Mouse (Mus musculus): Measurements from ENCODE around the gene Cryzl1.
A peak's percentile ranks its signal among the peaks of the same experiment; 100 is the strongest.

Gene Cryzl1

GRCm38 (mm10) chr16:91688619-91689334 is 40.0 kb downstream of the Cryzl1 start, which contains the start of gene Donson:
TSS of gene Donson (minus strand) at chr16:91688770.
- peak; percentile 95 to 98 for DNase-seq (ENCODE audit: low spot score in 2 of 2)

- DNase-seq (ENCODE audit: low spot score in 2 of 2) = peak in 1 of 2 experiments; percentile 57
Measured at GRCm38 (mm10) chr16:91688023-91688618, 40.7 kb downstream of the Cryzl1 start.

GRCm38 (mm10) chr16:91686369-91686768 is 42.4 kb downstream of the Cryzl1 start:
- no peak for DNase-seq (ENCODE audit: low spot score in 2 of 2)

- DNase-seq (ENCODE audit: low spot score in 2 of 2) = no peak
Measured at GRCm38 (mm10) chr16:91685526-91685925, 43.2 kb downstream of the Cryzl1 start.

GRCm38 (mm10) chr16:91680656-91681055 is 48.1 kb downstream of the Cryzl1 start:
- no peak for DNase-seq (ENCODE audit: low spot score in 2 of 2)

- DNase-seq (ENCODE audit: low spot score in 2 of 2) = no peak
Measured at GRCm38 (mm10) chr16:91678147-91678911, 50.4 kb downstream of the Cryzl1 start.

GRCm38 (mm10) chr16:91674500-91674899 is 54.3 kb downstream of the Cryzl1 start:
- DNase-seq (ENCODE audit: low spot score in 2 of 2) = no peak

- no peak for DNase-seq (ENCODE audit: low spot score in 2 of 2)
Measured at GRCm38 (mm10) chr16:91663795-91664194, 65.0 kb downstream of the Cryzl1 start.

GRCm38 (mm10) chr16:91662336-91662735 is 66.4 kb downstream of the Cryzl1 start:
- DNase-seq (ENCODE audit: low spot score in 2 of 2) = no peak

- DNase-seq (ENCODE audit: low spot score in 2 of 2) = no peak
Measured at GRCm38 (mm10) chr16:91661397-91661796, 67.4 kb downstream of the Cryzl1 start.

- DNase-seq (ENCODE audit: low spot score in 2 of 2) = no peak
Measured at GRCm38 (mm10) chr16:91659798-91660197, 69.0 kb downstream of the Cryzl1 start.

- DNase-seq (ENCODE audit: low spot score in 2 of 2) = no peak
Measured at GRCm38 (mm10) chr16:91658471-91658870, 70.3 kb downstream of the Cryzl1 start.

GRCm38 (mm10) chr16:91657285-91657684 is 71.5 kb downstream of the Cryzl1 start:
- DNase-seq (ENCODE audit: low spot score in 2 of 2) = no peak

- no peak for DNase-seq (ENCODE audit: low spot score in 2 of 2)
Measured at GRCm38 (mm10) chr16:91655285-91655684, 73.5 kb downstream of the Cryzl1 start.

GRCm38 (mm10) chr16:91652191-91652590 is 76.6 kb downstream of the Cryzl1 start:
- DNase-seq (ENCODE audit: low spot score in 2 of 2) = no peak

GRCm38 (mm10) chr16:91649781-91650180 is 79.0 kb downstream of the Cryzl1 start:
- no peak for DNase-seq (ENCODE audit: low spot score in 2 of 2)

GRCm38 (mm10) chr16:91649246-91649645 is 79.5 kb downstream of the Cryzl1 start:
- DNase-seq (ENCODE audit: low spot score in 2 of 2) = no peak

GRCm38 (mm10) chr16:91648220-91648550 is 80.6 kb downstream of the Cryzl1 start:
- peak; percentile 83 to 88 for DNase-seq (ENCODE audit: low spot score in 2 of 2)

GRCm38 (mm10) chr16:91647461-91648219 is 81.1 kb downstream of the Cryzl1 start, which contains the start of gene Son:
TSS of gene Son (plus strand) at chr16:91647506.
- DNase-seq (ENCODE audit: low spot score in 2 of 2) = peak; percentile 93 to 96

GRCm38 (mm10) chr16:91646681-91647419 is 81.9 kb downstream of the Cryzl1 start, which contains the start of gene Gart:
TSS of gene Gart (minus strand) at chr16:91646952.
- DNase-seq (ENCODE audit: low spot score in 2 of 2) = peak in 1 of 2 experiments; percentile 95

- peak in 1 of 2 experiments; percentile 45 for DNase-seq (ENCODE audit: low spot score in 2 of 2)
Measured at GRCm38 (mm10) chr16:91645995-91646602, 82.7 kb downstream of the Cryzl1 start.

All from spleen, postnatal 10 days (tissue).